Mouse (Mus musculus) ES-CJ7 (cell line): ENCODE measurements around the gene Xpr1.

Experiments
- DNase-seq: peaks from one replicate; pipeline ENCODE4 v3.0.0; 2011; ENCODE audit warnings: low read depth, low spot score

Xpr1 gene

DNA sequence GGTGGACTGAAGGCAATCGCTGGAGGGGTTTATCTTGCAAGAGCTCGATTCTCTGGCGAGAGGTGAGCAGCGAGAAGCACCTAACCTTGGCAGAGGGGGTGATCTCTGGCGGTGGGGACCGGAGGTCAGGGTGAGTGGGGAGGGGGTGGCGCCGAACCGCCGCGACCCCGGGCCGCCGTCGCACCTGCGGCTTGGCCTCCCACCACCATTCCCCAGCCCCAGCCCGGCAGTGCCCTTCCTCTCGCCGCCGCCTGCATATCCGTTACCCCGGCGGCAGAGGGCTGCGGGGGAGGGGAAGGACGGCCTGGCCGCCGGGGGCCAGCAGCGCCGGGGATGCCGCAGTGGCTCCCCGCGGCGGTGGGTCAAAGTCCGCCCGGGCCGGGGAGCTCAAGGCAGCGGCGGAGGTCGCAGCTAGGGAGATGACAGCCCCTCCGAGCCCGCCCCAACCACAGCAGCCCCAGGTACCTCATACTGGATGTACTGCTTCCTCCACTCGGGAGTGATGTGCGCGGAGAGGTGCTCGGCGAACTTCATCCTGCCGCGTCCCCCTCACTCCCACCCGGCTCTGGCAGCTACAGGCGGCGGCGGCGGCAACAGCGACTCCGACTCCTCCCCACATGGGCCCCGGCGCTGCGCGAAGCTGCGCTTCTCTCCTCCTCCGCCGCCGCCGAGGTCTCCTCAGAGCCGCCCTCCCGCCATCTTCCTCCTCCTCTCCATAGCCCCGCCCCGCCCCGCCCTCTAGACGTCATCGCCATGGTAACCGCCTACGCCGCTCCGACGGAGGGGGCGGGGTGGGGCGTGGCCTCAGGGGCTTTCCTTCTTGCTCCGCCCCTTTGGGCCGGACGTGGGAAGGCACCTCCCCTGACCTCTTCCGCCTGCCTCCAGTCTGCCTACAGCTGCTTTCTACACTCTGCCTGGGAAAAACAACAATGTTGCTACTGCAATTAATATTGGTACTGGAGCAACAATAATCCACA is at the start of gene Xpr1:
Xpr1 (minus strand) TSS at position 715 of the 977 bp plus-strand sequence.
- DNase-seq: peak; percentile 96

DNA sequence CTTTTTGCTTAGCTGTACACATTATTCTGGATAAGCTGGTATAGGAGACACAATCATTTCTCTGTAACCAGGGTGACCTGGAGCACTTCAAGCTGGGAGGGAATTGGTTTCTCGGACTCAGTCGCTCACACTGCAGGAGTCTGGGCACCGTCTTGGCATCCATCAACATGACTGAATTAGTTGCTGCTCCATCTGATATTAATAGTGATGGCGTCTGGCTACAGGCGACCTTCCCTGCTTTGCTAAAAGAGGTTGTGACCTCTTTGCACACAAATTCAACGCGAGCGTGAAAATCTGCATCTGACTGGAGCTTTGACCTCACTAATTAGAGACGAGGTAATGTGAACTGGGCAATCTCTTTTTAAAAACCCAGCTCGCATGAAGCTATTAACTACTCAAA is 46.2 kb upstream of the Xpr1 start:
- DNase-seq: no peak

- no peak for DNase-seq
Measured at GRCm38 (mm10) chr1:155462582-155462981, 45.4 kb upstream of the Xpr1 start.

GRCm38 (mm10) chr1:155457532-155457931 is 40.3 kb upstream of the Xpr1 start:
- DNase-seq: peak; percentile 76

- no peak for DNase-seq
Measured at GRCm38 (mm10) chr1:155453180-155453579, 36.0 kb upstream of the Xpr1 start.

DNA sequence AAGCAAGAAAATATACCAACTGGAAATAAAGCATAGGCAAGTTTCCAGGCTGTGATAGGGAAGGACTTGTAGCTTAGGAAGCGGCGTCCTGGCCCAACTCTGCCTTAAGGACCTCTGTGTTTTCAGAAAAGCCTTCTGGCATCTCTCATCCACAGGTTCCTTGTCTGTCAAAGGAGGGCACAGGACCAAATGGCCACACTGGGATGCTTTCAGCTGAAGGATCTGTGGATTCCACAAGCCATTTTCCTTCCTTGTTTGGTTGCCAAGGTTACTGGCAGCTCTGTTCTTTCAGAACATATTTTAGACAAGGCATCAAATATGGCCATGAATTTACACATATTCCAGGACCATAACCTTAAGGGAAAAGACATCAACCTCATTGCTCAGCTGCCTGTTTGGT is 31.7 kb upstream of the Xpr1 start:
- no peak for DNase-seq

DNA sequence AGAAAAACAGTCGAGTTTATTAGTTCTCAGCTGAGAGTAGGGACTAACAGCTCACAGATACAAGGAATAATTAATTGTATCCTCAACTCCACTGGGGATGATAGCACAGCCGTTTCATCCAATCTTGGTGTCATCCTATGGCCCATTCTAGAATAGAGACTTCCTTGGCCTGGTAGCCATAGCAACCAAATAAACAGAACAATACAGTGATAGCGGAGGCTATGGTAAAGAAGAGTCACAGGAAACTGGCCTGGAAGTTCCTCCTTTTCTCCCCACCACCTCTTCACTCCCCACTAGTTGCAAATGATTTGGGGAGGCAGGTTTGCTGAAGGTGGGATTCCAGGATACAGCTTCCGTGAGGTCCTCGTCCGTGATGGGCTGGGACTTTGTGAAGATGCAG is 30.1 kb upstream of the Xpr1 start:
- DNase-seq: no peak

DNA sequence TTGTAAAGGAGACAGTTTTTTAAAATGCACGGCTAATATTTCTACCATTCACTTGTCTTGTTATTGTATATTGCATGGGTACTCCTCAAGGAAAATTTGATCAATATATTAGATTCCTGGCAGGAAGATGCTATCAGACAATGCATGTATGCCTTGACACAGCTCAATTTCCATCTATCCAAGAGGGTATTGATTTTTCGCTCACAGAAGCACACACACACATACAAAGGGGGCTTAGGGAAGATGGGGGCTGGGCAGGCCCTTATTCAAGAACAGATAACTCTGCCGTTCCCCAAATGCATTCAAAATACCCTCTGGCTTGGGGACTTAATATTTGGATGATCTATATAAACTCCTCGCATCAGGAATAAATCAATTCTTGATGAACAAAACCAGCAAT is 25.9 kb upstream of the Xpr1 start:
- DNase-seq: no peak

DNA sequence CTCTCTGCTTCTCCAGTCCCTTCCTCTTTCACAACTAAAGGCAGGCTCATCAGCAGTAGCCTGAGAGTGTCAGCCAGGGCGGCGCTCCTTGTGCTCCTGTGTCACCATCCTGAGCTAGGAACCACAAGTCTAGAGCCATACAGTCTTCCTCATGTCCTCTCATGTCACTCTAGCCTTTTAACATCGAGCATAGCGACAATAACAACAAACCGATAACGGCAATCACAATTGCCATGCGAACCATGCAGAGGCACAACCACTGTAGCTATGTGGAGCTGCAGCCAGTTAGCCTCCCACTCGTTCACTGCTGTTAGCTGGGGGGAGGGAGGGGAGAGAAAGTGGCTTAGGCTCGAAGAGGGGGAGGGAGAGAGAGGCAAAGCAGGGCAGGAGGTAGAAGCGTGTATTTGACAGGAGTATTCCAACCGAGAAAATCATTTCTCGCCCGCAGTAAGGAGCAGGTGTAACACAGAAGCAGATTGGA is 25.3 kb upstream of the Xpr1 start:
- no peak for DNase-seq

DNA sequence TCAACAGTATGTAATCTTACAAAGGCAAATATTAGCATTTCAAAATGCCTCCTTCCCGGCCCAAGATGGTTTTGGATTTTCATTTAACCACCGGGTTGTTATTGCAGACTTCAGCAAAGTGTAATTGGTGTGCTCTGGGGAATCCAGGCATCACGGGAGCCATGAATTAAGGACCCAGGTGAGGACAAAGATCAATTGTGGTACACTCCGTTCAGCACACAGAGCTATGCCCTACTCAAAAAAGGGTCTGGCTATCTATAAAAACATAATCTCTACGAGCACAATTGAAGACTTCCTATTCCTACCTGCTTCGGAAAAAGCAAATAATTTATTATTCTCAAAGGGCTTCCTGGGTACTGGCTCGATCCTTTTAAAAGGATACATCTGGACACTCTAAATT is 22.3 kb upstream of the Xpr1 start:
- DNase-seq: no peak

- DNase-seq: peak; percentile 82
Measured at GRCm38 (mm10) chr1:155438525-155438924, 21.3 kb upstream of the Xpr1 start.

DNA sequence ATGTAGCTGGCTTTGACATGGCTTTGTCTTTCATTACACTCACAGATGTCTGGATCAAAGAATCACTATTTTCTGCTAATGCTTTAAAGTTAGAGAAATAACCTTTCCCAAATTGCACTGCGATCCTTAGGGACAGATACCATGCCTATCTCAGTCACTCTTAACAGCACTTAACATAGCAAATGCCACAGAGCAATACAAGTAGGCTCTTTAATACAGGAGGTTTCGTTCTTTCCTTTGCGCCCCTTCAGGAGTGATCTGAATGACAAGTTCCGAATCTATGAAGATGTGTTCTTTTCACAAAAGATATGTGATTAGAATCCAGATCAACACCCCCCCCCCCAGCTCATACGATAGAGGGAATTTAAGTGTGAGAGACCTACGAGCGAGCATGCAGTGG is 12.1 kb upstream of the Xpr1 start:
- DNase-seq: no peak

DNA sequence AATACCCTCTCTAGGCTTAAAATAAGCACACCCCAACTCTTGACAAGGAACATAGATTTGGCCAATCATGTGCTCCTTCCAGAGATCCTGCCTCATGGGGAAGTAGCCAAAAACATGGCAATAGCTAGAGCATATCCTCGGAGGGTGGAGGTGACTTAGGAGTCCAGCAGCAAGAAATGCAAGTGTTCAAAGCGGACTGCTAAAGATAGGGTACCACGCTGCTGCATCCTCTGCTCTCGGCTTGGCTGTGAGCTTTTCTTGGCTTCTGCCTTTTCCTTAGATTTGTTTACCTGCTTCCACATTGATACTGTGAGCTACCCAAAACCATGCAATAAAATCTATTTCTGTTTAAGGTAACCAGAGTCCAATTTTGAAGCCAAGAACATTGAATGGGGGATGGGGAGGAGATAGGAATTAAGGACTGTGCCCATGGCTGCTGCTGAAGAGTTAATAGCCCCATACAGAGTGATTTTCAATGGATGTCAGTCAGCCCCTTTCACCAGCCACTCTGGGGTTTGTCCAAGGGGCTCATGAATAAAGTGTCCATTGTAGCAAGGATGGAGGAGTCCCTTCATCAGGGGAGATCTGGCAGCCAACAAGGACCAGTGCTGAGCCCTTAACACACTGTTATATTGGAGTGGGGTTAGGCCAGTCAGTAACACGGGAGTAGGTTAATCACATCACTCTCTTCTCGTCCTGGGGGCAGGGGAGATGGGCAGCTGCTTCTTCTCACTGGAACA is 10.1 kb upstream of the Xpr1 start:
- no peak for DNase-seq

DNA sequence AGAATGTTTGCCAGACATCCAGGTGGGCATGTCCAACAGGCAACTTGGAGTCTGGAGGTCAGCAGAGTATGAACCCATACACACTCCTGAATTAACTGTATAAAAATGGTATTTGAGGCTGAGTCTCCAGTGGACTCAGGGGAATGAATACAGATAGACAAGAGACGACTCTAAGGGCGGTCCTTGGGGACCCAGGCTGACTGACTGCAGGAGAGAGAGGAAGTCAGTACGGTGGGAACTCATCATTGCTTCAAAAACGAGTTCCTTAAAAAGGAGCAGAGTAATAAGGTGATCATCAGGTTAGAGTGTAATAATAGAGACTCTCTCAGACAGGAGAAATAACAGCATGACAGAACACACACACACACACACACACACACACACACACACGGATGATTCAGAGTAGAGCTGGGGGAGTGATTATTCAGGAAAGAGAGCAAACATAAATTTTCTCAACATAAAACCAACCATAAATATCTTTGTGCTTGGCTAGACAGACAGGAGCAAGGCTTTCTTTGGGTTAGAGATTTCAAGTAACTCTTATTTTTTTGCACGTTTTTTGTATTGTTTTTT is 8.6 kb upstream of the Xpr1 start:
- DNase-seq: no peak

DNA sequence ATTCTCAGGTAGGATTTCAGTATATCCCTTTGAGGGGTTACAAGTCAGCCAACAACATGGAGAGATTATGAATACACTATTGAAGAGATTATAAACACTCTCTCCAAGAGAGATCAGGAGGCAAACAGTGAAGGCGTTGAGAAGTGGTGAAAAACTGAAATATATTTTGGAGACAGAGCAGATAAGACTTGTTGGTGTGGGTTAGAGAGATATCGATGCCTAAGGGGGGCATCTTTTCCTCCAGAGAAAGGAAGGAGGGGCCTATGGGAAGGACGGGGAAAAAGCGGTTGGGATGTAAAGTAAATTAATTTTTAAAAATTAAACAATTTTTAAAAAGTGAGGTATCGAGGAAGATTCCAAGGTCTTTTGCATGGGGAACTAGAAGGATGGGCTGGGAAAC is 8.1 kb upstream of the Xpr1 start:
- DNase-seq: no peak

DNA sequence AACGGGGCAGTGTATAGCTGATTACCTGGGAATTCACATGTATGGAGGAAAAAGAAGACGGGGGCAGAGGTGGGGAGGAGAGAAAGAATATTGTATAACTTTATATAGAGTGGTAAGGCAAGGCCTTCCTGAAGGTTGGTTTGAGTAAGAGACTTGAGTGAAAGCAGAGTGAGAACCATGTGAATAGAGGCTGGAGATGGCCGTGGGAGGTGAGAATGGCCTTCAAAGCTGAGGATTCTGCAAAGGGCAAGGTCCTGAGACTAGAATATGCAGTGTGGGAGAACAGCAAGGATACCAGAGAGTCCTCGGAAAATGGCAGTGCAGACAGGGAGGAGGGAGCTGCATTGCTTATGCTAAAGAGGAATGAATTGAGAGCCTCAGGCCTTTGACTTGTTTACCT is 6.6 kb upstream of the Xpr1 start:
- DNase-seq: no peak

DNA sequence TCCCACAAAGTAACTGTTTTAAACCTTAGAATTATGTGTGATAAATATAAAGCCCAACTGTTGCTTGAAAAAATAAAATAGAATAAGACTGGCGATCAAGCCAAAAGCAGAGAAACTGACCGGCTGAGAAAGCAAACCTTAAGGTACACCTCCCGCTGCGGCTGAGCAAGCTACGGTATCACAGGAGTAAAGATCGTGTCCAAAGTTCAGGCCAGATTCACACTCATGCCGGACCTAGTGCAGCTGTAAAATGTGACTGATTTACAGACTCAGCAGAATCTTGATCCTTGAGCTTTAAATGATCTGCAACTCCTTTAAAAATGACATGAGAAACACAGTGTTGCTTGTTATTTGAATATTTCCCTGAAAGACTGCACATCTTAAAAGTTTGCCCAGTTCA is 4.8 kb upstream of the Xpr1 start:
- no peak for DNase-seq

DNA sequence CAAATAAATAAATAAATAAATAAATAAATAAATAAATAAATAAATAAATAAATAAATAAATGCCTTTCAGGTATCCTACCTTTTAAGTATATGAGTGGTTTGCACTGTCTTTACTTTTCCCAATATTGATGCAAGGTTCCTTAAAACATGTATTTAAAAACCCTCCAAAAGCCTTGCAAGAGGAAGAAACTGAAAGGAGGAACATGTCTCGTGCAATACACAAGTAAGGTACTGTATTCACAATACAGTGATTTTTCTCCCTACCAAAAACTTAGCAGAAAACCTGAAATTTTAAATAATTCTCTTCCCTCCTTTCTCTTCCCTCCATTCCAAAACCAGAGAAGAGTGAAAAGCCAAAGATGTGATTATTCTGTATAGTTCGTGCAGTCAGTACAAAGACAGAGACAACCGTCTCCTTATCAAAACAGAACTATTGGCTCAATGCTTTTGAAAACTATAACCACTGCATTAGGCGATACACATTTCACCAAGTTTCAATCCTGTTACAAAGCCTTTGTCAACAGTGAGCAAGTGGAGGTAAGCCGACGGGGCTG is 991 bp downstream of the Xpr1 start:
- DNase-seq: no peak

- no peak for DNase-seq
Measured at GRCm38 (mm10) chr1:155415421-155415820, 1.8 kb downstream of the Xpr1 start.

DNA sequence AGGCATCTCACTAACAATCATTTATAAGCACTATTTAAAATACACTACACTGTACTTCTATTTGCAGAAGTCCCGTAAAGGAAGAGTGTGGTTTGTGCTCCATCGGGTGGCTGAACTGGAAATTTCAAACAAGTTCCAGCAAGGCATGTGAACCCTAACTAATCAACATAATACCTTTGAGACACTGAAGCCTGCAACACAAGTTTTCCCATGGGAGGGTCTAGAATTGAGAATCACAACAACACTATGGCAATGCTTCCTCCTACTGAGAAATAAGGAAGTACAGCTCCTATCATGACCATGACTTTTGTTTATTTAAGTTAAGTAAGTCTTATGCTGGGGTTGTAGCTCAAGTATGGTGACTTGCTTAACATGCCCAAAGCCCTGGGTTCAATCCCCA is 4.5 kb downstream of the Xpr1 start:
- no peak for DNase-seq

- peak; percentile 64 for DNase-seq
Measured at GRCm38 (mm10) chr1:155408577-155408966, 8.6 kb downstream of the Xpr1 start.
